Mouse (Mus musculus): ENCODE data around the gene Cntnap4. TPM values are rescaled to one million over a fixed set of nuclear protein-coding genes. Genes with fewer than 3 reads are reported as not detected.

The Cntnap4 gene
- polyA plus RNA-seq, 1 experiment from 2014 or later: 0.41 TPM

GRCm38 (mm10) chr8:112610121-112610520, 40.3 kb downstream of the Cntnap4 start:
- ATAC-seq (ENCODE audit: insufficient number of reproducible peaks, insufficient read depth, low FRiP score, low TSS enrichment, low read depth): no peak
- no peak overlapping the region for H3K9ac ChIP-seq
- no peak overlapping the region for H3K4me2 ChIP-seq
- H3K4me3 ChIP-seq: no peak overlapping the region
- H3K36me3 ChIP-seq: no peaks in the 10 kb centered on the region
- 76% methylated on average over 6 of the region's 6 CpGs for WGBS
- H3K9me3 ChIP-seq: no peaks in the 10 kb centered on the region
- no peak overlapping the region for H3K27ac ChIP-seq
- no peaks in the 10 kb centered on the region for H3K27me3 ChIP-seq
- H3K4me1 ChIP-seq: no peaks in the 10 kb centered on the region

GRCm38 (mm10) chr8:112628791-112629190, 58.9 kb downstream of the Cntnap4 start:
- H3K4me3 ChIP-seq: no peak overlapping the region
- no peak overlapping the region for H3K9ac ChIP-seq
- no peaks in the 10 kb centered on the region for H3K27me3 ChIP-seq
- no peaks in the 10 kb centered on the region for H3K9me3 ChIP-seq
- H3K4me2 ChIP-seq: no peak overlapping the region
- ATAC-seq (ENCODE audit: insufficient number of reproducible peaks, insufficient read depth, low FRiP score, low TSS enrichment, low read depth): no peak
- H3K4me1 ChIP-seq: no peaks in the 10 kb centered on the region
- no peaks in the 10 kb centered on the region for H3K36me3 ChIP-seq
- WGBS: 83% methylated on average over 7 of the region's 7 CpGs
- H3K27ac ChIP-seq: no peak overlapping the region

GRCm38 (mm10) chr8:112652657-112653056, 82.8 kb downstream of the Cntnap4 start:
- no peaks in the 10 kb centered on the region for H3K36me3 ChIP-seq
- no peak overlapping the region for H3K4me2 ChIP-seq
- H3K9ac ChIP-seq: no peak overlapping the region
- no peak for ATAC-seq (ENCODE audit: insufficient number of reproducible peaks, insufficient read depth, low FRiP score, low TSS enrichment, low read depth)
- H3K27me3 ChIP-seq: no peaks in the 10 kb centered on the region
- H3K4me1 ChIP-seq: no peaks in the 10 kb centered on the region
- WGBS: 85% methylated on average over 4 of the region's 4 CpGs
- H3K4me3 ChIP-seq: no peak overlapping the region
- H3K27ac ChIP-seq: no peak overlapping the region
- no peaks in the 10 kb centered on the region for H3K9me3 ChIP-seq

GRCm38 (mm10) chr8:112653276-112653675, 83.4 kb downstream of the Cntnap4 start:
- 94% methylated on average over 1 of the region's 1 CpGs for WGBS
- no peaks in the 10 kb centered on the region for H3K9me3 ChIP-seq
- H3K36me3 ChIP-seq: no peaks in the 10 kb centered on the region
- no peak overlapping the region for H3K4me2 ChIP-seq
- H3K9ac ChIP-seq: no peak overlapping the region
- H3K27me3 ChIP-seq: no peaks in the 10 kb centered on the region
- H3K4me1 ChIP-seq: no peaks in the 10 kb centered on the region
- H3K4me3 ChIP-seq: no peak overlapping the region
- H3K27ac ChIP-seq: no peak overlapping the region
- no peak for ATAC-seq (ENCODE audit: insufficient number of reproducible peaks, insufficient read depth, low FRiP score, low TSS enrichment, low read depth)

- no peaks in the 10 kb centered on the region for H3K27me3 ChIP-seq
- no peak overlapping the region for H3K9ac ChIP-seq
- H3K9me3 ChIP-seq: no peaks in the 10 kb centered on the region
- no peak overlapping the region for H3K4me3 ChIP-seq
- H3K27ac ChIP-seq: no peak overlapping the region
- H3K4me2 ChIP-seq: no peak overlapping the region
- H3K4me1 ChIP-seq: no peaks in the 10 kb centered on the region
- no peaks in the 10 kb centered on the region for H3K36me3 ChIP-seq
- ATAC-seq (ENCODE audit: insufficient number of reproducible peaks, insufficient read depth, low FRiP score, low TSS enrichment, low read depth): no peak
- 82% methylated on average over 3 of the region's 3 CpGs for WGBS
Measured at GRCm38 (mm10) chr8:112653994-112654393, 84.2 kb downstream of the Cntnap4 start.

DNA sequence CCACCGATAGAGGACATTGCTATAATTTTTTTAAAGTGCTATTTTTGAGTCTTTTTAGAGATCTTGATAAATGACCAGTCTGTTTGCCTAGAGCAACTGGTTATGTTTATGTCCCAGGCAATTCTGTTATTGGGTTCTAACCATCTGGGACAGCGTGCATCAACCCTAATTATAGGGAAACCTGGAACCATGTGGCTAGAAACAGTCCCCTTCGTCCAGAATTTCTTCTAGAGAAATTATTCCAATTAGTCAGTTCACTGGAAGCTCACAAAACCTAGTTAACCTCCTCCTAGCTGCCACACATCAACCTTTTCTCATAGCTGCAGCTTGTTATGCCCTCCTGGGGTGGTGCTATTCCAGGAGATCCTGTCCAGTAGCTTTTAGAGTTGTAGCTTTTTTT, 94.2 kb downstream of the Cntnap4 start:
- no peaks in the 10 kb centered on the region for H3K9me3 ChIP-seq

GRCm38 (mm10) chr8:112674671-112675070, 104.8 kb downstream of the Cntnap4 start:
- no peak overlapping the region for H3K27ac ChIP-seq
- WGBS: 39% methylated on average over 1 of the region's 1 CpGs
- no peak overlapping the region for H3K4me2 ChIP-seq
- no peak for ATAC-seq (ENCODE audit: insufficient number of reproducible peaks, insufficient read depth, low FRiP score, low TSS enrichment, low read depth)
- no peaks in the 10 kb centered on the region for H3K9me3 ChIP-seq
- no peaks in the 10 kb centered on the region for H3K27me3 ChIP-seq
- no peaks in the 10 kb centered on the region for H3K36me3 ChIP-seq
- H3K4me3 ChIP-seq: no peak overlapping the region
- peaks cover 6% of the 10 kb centered on the region; the same call in 1 of the 2 replicates for H3K4me1 ChIP-seq
- H3K9ac ChIP-seq: no peak overlapping the region

More for the DNA sequence above, 94.2 kb downstream of the Cntnap4 start:
- H3K27me3 ChIP-seq: no peaks in the 10 kb centered on the region
- H3K27ac ChIP-seq: no peak overlapping the region
- ATAC-seq (ENCODE audit: insufficient number of reproducible peaks, insufficient read depth, low FRiP score, low TSS enrichment, low read depth): no peak
- no peak overlapping the region for H3K4me2 ChIP-seq
- H3K4me3 ChIP-seq: no peak overlapping the region
- no peaks in the 10 kb centered on the region for H3K4me1 ChIP-seq
- H3K36me3 ChIP-seq: no peaks in the 10 kb centered on the region
- WGBS: 62% methylated on average over 3 of the region's 3 CpGs
- H3K9ac ChIP-seq: no peak overlapping the region

DNA sequence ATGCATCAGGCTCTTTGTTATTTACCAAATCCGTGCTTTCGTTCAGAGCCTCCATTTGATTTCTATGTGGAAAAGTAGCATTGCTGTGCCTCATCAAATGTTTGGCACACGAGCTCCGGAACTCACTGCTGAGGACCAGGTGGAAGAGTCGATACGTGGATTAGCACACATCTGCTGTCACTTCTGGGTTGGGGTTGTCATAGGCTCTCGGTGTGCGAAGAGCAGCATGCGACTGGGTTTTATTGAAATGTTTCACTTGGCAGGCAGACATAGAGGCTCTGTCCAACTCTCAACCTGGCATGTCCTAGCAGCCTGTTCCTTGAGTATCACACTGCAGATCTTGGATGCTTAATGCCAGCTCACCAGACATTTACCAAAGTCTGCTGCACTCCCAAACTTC, 111.9 kb downstream of the Cntnap4 start:
- Histone ChIP-seq H3K4me2 (no peak overlapping the region), H3K4me3 (no peak overlapping the region), H3K9ac (no peak overlapping the region), H3K27me3 (no peaks in the 10 kb centered on the region), H3K9me3 (no peaks in the 10 kb centered on the region), H3K4me1 (no peaks in the 10 kb centered on the region), H3K27ac (no peak overlapping the region), H3K36me3 (no peaks in the 10 kb centered on the region)
- WGBS: 88% methylated on average over 9 of the region's 9 CpGs
- no peak for ATAC-seq (ENCODE audit: insufficient number of reproducible peaks, insufficient read depth, low FRiP score, low TSS enrichment, low read depth)

GRCm38 (mm10) chr8:112695708-112696107, 125.9 kb downstream of the Cntnap4 start:
- H3K4me3 ChIP-seq: no peak overlapping the region
- H3K9ac ChIP-seq: no peak overlapping the region
- H3K4me1 ChIP-seq: no peaks in the 10 kb centered on the region
- no peak overlapping the region for H3K4me2 ChIP-seq
- no peaks in the 10 kb centered on the region for H3K36me3 ChIP-seq
- no peak overlapping the region for H3K27ac ChIP-seq
- no peaks in the 10 kb centered on the region for H3K27me3 ChIP-seq
- H3K9me3 ChIP-seq: no peaks in the 10 kb centered on the region
- no peak for ATAC-seq (ENCODE audit: insufficient number of reproducible peaks, insufficient read depth, low FRiP score, low TSS enrichment, low read depth)

GRCm38 (mm10) chr8:112698141-112698540, 128.3 kb downstream of the Cntnap4 start:
- Histone ChIP-seq H3K27ac (no peak overlapping the region), H3K9me3 (no peaks in the 10 kb centered on the region), H3K36me3 (no peaks in the 10 kb centered on the region), H3K4me1 (no peaks in the 10 kb centered on the region), H3K4me2 (no peak overlapping the region), H3K27me3 (no peaks in the 10 kb centered on the region), H3K9ac (no peak overlapping the region), H3K4me3 (no peak overlapping the region)
- WGBS: 75% methylated on average over 3 of the region's 3 CpGs
- no peak for ATAC-seq (ENCODE audit: insufficient number of reproducible peaks, insufficient read depth, low FRiP score, low TSS enrichment, low read depth)

DNA sequence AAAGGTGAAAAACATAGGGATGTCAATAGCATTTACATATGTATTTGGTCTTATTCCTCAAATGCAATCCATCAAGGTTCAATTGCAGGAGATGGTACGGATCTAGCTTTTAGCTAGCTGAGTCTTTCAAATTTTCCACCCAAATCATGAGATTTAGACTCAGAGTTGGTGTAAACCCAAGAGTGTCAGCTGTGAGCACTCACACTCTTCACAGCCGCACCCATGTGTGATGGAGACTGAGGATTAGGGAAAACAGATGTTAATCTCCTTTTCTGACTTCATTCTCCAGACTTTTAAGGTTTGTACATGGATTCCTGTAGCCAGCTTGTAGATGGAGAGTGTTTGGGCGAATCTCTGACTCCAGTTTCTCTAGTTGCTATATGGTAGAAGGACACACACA, 147.1 kb downstream of the Cntnap4 start:
- Histone ChIP-seq H3K4me3 (no peak overlapping the region), H3K27ac (no peak overlapping the region), H3K9me3 (no peaks in the 10 kb centered on the region), H3K27me3 (no peaks in the 10 kb centered on the region), H3K9ac (no peak overlapping the region), H3K4me1 (no peaks in the 10 kb centered on the region), H3K4me2 (no peak overlapping the region), H3K36me3 (no peaks in the 10 kb centered on the region)
- WGBS: 66% methylated on average over 3 of the region's 3 CpGs
- no peak for ATAC-seq (ENCODE audit: insufficient number of reproducible peaks, insufficient read depth, low FRiP score, low TSS enrichment, low read depth)

GRCm38 (mm10) chr8:112724918-112725317, 155.1 kb downstream of the Cntnap4 start:
- Histone ChIP-seq H3K4me2 (no peak overlapping the region), H3K36me3 (no peaks in the 10 kb centered on the region), H3K4me1 (peaks cover 4% of the 10 kb centered on the region; the same call in 1 of the 2 replicates), H3K9me3 (no peaks in the 10 kb centered on the region), H3K27ac (no peak overlapping the region), H3K9ac (no peak overlapping the region), H3K4me3 (no peak overlapping the region), H3K27me3 (no peaks in the 10 kb centered on the region)
- WGBS: 50% methylated on average over 9 of the region's 9 CpGs
- no peak for ATAC-seq (ENCODE audit: insufficient number of reproducible peaks, insufficient read depth, low FRiP score, low TSS enrichment, low read depth)
